7 mouse cellular contexts compared by ENCODE assay signal in genomic region chr3:89863716-89864509, GRCm38 (mm10). TPM values are rescaled to one million over a fixed set of nuclear protein-coding genes. Genes with fewer than 3 reads are reported as not detected.
DNase-seq lines count a peak whose midpoint lies in the region; ATAC-seq and TF ChIP-seq lines count a peak whose summit lies in the region.

No protein-coding gene starts in this region.

- DNase-seq in 3T3-L1 (ENCODE audit: low read depth, low spot score) = peak; percentile 71
- peak; percentile 88 for DNase-seq in CD4-positive helper T cell, adult 2 months (ENCODE audit: low read depth, low spot score)
- no peak for DNase-seq in heart, postnatal 0 days (ENCODE audit: low spot score)
- peak; percentile 45 for DNase-seq in lung, postnatal 14 days
- no peak for DNase-seq in yolk sac, embryonic 10.5 days (ENCODE audit: low spot score)
- no peak for DNase-seq in ovary, postnatal 14 days (ENCODE audit: low spot score)
- no peak for DNase-seq in right cerebral cortex, adult 2 months (ENCODE audit: low spot score in 2 of 2)

- no peaks in the 10 kb centered on the region for H3K27me3 ChIP-seq in heart, postnatal 0 days (ENCODE audit: control insufficient read depth, insufficient read depth, low read length)

- no peak for TF ChIP-seq EP300 in heart, postnatal 0 days (IDR thresholded peaks at IDR 0.05; ENCODE audit: low read depth)

- no peak overlapping the region for H3K27ac ChIP-seq in heart, postnatal 0 days (ENCODE audit: low read depth)

- H3K36me3 ChIP-seq in heart, postnatal 0 days (replicated peaks; ENCODE audit: control insufficient read depth, insufficient read depth, low read length) = no peaks in the 10 kb centered on the region

- ATAC-seq in heart, postnatal 0 days (ENCODE audit: insufficient read depth, low read depth) = no peak

- H3K4me2 ChIP-seq in heart, postnatal 0 days (ENCODE audit: low read depth, low read length) = no peak overlapping the region

- no peaks in the 10 kb centered on the region for H3K9me3 ChIP-seq in heart, postnatal 0 days (replicated peaks; ENCODE audit: control insufficient read depth, low read length)

- TF ChIP-seq CTCF in heart, postnatal 0 days (IDR thresholded peaks at IDR 0.05; ENCODE audit: low read depth) = 0 out of 2 replicates have a peak, but pooled peaks have one; percentile 7

- H3K9ac ChIP-seq in heart, postnatal 0 days (replicated peaks; ENCODE audit: low read depth, low read length) = no peak overlapping the region

- H3K4me1 ChIP-seq in heart, postnatal 0 days (ENCODE audit: control insufficient read depth, insufficient read depth) = peaks cover 13% of the 10 kb centered on the region

- H3K4me3 ChIP-seq in heart, postnatal 0 days (ENCODE audit: low read depth, low read length) = no peak overlapping the region

- 66% methylated on average over 9 of the region's 9 CpGs for WGBS in heart, postnatal 0 days

RNA-seq across cellular contexts. Expression of gene She, which starts 32.7 kb away (rescaled TPM):
- total RNA-seq in heart, postnatal 0 days (2014; rRNA removed; ENCODE audit: low replicate concordance) = 11.9 and 14.1 TPM in 2 replicates
- 4.0 and 4.6 TPM in 2 replicates for polyA plus RNA-seq in heart, postnatal 0 days (2015; fragmentation: Nextera tagmentation; extraction: Ambion mirVana)

RNA-seq across cellular contexts. Expression of gene Il6ra, which starts 49.1 kb away (rescaled TPM):
- total RNA-seq in heart, postnatal 0 days (2014; rRNA removed; ENCODE audit: low replicate concordance) = 2.0 and 3.1 TPM in 2 replicates
- 0.92 and 1.1 TPM in 2 replicates for polyA plus RNA-seq in heart, postnatal 0 days (2015; fragmentation: Nextera tagmentation; extraction: Ambion mirVana)

Comparison
In these comparisons a context has a peak if more than half of its experiments do, and no peak if none do; other contexts are left out.
1. DNase-seq: peak in 3T3-L1 (single experiment), CD4-positive helper T cell, adult 2 months (single experiment) and lung, postnatal 14 days (single experiment); none in heart, postnatal 0 days (single experiment), yolk sac, embryonic 10.5 days (single experiment), ovary, postnatal 14 days (single experiment) and right cerebral cortex, adult 2 months (0 of 2).